Mouse (Mus musculus): ENCODE measurements around the gene Pih1d1. TPM values are rescaled to one million over a fixed set of nuclear protein-coding genes. Genes with fewer than 3 reads are reported as not detected.
"Not testable (repeated sequence)": the region's sequence is repeated elsewhere in the genome, so short reads cannot be mapped to it uniquely, and the experiment has no call there.

The Pih1d1 gene
- total and polyA plus RNA-seq, 3 experiments = 33.8 to 48.1 (median 36.7) TPM

GRCm38 (mm10) chr7:45147267-45147666 is 6.8 kb upstream of the Pih1d1 start:
- Histone ChIP-seq H3K27ac (no peak overlapping the region), H3K79me2 (replicated peaks; ENCODE audit: control insufficient read depth, insufficient read depth, low read length) (no peaks in the 10 kb centered on the region), H3K9ac (ENCODE audit: low read depth, low read length) (no peak overlapping the region), H3K27me3 (ENCODE audit: control insufficient read depth, insufficient read depth, low read length) (no peaks in the 10 kb centered on the region), H3K36me3 (ENCODE audit: control insufficient read depth, insufficient read depth, low read length) (no peaks in the 10 kb centered on the region), H3K4me1 (ENCODE audit: control insufficient read depth, insufficient read depth, low read length) (peaks cover 5% of the 10 kb centered on the region; the same call in 1 of the 2 replicates), H3K4me3 (no peak overlapping the region)
- 81% methylated on average over 11 of the region's 11 CpGs for WGBS
- DNase-seq = no peak
- no peak for TF ChIP-seq POLR2A (IDR thresholded peaks at IDR 0.05; ENCODE audit: insufficient read depth, low read depth, low read length)
- intact Hi-C loops (cut with DNase I) = no loop called here

GRCm38 (mm10) chr7:45147899-45148298 is 6.2 kb upstream of the Pih1d1 start:
- no peaks in the 10 kb centered on the region for H3K36me3 ChIP-seq (ENCODE audit: control insufficient read depth, insufficient read depth, low read length)
- intact Hi-C loops (cut with DNase I) = no loop called here
- no peak overlapping the region for H3K4me3 ChIP-seq
- H3K79me2 ChIP-seq (replicated peaks; ENCODE audit: control insufficient read depth, insufficient read depth, low read length) = no peaks in the 10 kb centered on the region
- H3K4me1 ChIP-seq (ENCODE audit: control insufficient read depth, insufficient read depth, low read length) = peaks cover 5% of the 10 kb centered on the region; the same call in 1 of the 2 replicates
- 84% methylated on average over 11 of the region's 11 CpGs for WGBS
- H3K27ac ChIP-seq = peak overlapping the region; percentile 5; the same call in 1 of the 2 replicates
- H3K9ac ChIP-seq (ENCODE audit: low read depth, low read length) = no peak overlapping the region
- no peak for DNase-seq
- TF ChIP-seq POLR2A (IDR thresholded peaks at IDR 0.05; ENCODE audit: insufficient read depth, low read depth, low read length) (no peak), CTCF (IDR thresholded peaks at IDR 0.05) (no peak), EP300 (IDR thresholded peaks at IDR 0.05; ENCODE audit: insufficient read depth, low read depth, low read length) (no peak)
- no peaks in the 10 kb centered on the region for H3K27me3 ChIP-seq (ENCODE audit: control insufficient read depth, insufficient read depth, low read length)

GRCm38 (mm10) chr7:45148534-45149098 is 5.5 kb upstream of the Pih1d1 start:
- DNase-seq = peak in 1 of 2 experiments; percentile 53
- peak overlapping the region; percentile 5 for H3K27ac ChIP-seq

GRCm38 (mm10) chr7:45149545-45149944 is 4.6 kb upstream of the Pih1d1 start:
- H3K79me2 ChIP-seq (replicated peaks; ENCODE audit: control insufficient read depth, insufficient read depth, low read length) = no peaks in the 10 kb centered on the region
- 82% methylated on average over 6 of the region's 6 CpGs for WGBS
- H3K27me3 ChIP-seq (ENCODE audit: control insufficient read depth, insufficient read depth, low read length) = no peaks in the 10 kb centered on the region
- H3K36me3 ChIP-seq (ENCODE audit: control insufficient read depth, insufficient read depth, low read length) = peaks cover 2% of the 10 kb centered on the region
- TF ChIP-seq POLR2A (IDR thresholded peaks at IDR 0.05; ENCODE audit: insufficient read depth, low read depth, low read length) = no peak
- 0 out of 2 replicates have a peak, but pooled peaks have one; percentile 11 for TF ChIP-seq EP300 (IDR thresholded peaks at IDR 0.05; ENCODE audit: insufficient read depth, low read depth, low read length)
- DNase-seq = peak; percentile 61 to 66
- H3K4me3 ChIP-seq = no peak overlapping the region
- peaks cover 5% of the 10 kb centered on the region; the same call in 1 of the 2 replicates for H3K4me1 ChIP-seq (ENCODE audit: control insufficient read depth, insufficient read depth, low read length)
- no peak overlapping the region for H3K9ac ChIP-seq (ENCODE audit: low read depth, low read length)
- intact Hi-C loops (cut with DNase I) = no loop called here
- peak overlapping the region; percentile 23; the same call in 1 of the 2 replicates for H3K27ac ChIP-seq

More at GRCm38 (mm10) chr7:45148534-45149098, 5.5 kb upstream of the Pih1d1 start:
- WGBS = 38% methylated on average over 4 of the region's 4 CpGs
- Histone ChIP-seq H3K4me3 (no peak overlapping the region), H3K36me3 (ENCODE audit: control insufficient read depth, insufficient read depth, low read length) (peaks cover 2% of the 10 kb centered on the region), H3K4me1 (ENCODE audit: control insufficient read depth, insufficient read depth, low read length) (peaks cover 5% of the 10 kb centered on the region; the same call in 1 of the 2 replicates), H3K79me2 (replicated peaks; ENCODE audit: control insufficient read depth, insufficient read depth, low read length) (no peaks in the 10 kb centered on the region), H3K9ac (ENCODE audit: low read depth, low read length) (no peak overlapping the region), H3K27me3 (ENCODE audit: control insufficient read depth, insufficient read depth, low read length) (no peaks in the 10 kb centered on the region)
- TF ChIP-seq POLR2A (IDR thresholded peaks at IDR 0.05; ENCODE audit: insufficient read depth, low read depth, low read length) (no peak), CTCF (IDR thresholded peaks at IDR 0.05) (no peak), EP300 (IDR thresholded peaks at IDR 0.05; ENCODE audit: insufficient read depth, low read depth, low read length) (no peak)
- intact Hi-C loops (cut with DNase I) = no loop called here

- Histone ChIP-seq H3K79me2 (replicated peaks; ENCODE audit: control insufficient read depth, insufficient read depth, low read length) (no peaks in the 10 kb centered on the region), H3K27me3 (ENCODE audit: control insufficient read depth, insufficient read depth, low read length) (no peaks in the 10 kb centered on the region), H3K9ac (ENCODE audit: low read depth, low read length) (no peak overlapping the region), H3K4me1 (ENCODE audit: control insufficient read depth, insufficient read depth, low read length) (peaks cover 6% of the 10 kb centered on the region; the same call in 1 of the 2 replicates), H3K36me3 (ENCODE audit: control insufficient read depth, insufficient read depth, low read length) (peaks cover 2% of the 10 kb centered on the region), H3K27ac (peak overlapping the region; percentile 52; the same call in 1 of the 2 replicates), H3K4me3 (no peak overlapping the region)
- no peak for DNase-seq
- no peak for TF ChIP-seq POLR2A (IDR thresholded peaks at IDR 0.05; ENCODE audit: insufficient read depth, low read depth, low read length)
- TF ChIP-seq EP300 (IDR thresholded peaks at IDR 0.05; ENCODE audit: insufficient read depth, low read depth, low read length) = no peak
- no peak for TF ChIP-seq CTCF (IDR thresholded peaks at IDR 0.05)
- WGBS = 65% methylated on average over 4 of the region's 4 CpGs
- intact Hi-C loops (cut with DNase I) = no loop called here
These were observed 3.8 kb upstream of the Pih1d1 start for GRCm38 (mm10) chr7:45150321-45150720.

- Histone ChIP-seq H3K9ac (ENCODE audit: low read depth, low read length) (no peak overlapping the region), H3K4me1 (ENCODE audit: control insufficient read depth, insufficient read depth, low read length) (peaks cover 6% of the 10 kb centered on the region; the same call in 1 of the 2 replicates), H3K27ac (peak overlapping the region; percentile 40; the same call in 1 of the 2 replicates), H3K4me3 (no peak overlapping the region), H3K36me3 (ENCODE audit: control insufficient read depth, insufficient read depth, low read length) (peaks cover 2% of the 10 kb centered on the region), H3K27me3 (ENCODE audit: control insufficient read depth, insufficient read depth, low read length) (no peaks in the 10 kb centered on the region), H3K79me2 (replicated peaks; ENCODE audit: control insufficient read depth, insufficient read depth, low read length) (no peaks in the 10 kb centered on the region)
- DNase-seq = peak in 1 of 2 experiments; percentile 67
- intact Hi-C loops (cut with DNase I) = no loop called here
- TF ChIP-seq EP300 (IDR thresholded peaks at IDR 0.05; ENCODE audit: insufficient read depth, low read depth, low read length) (no peak), CTCF (IDR thresholded peaks at IDR 0.05) (no peak), POLR2A (IDR thresholded peaks at IDR 0.05; ENCODE audit: insufficient read depth, low read depth, low read length) (no peak)
- WGBS = 50% methylated on average over 11 of the region's 11 CpGs
These were observed 2.8 kb upstream of the Pih1d1 start for GRCm38 (mm10) chr7:45151303-45151702.

GRCm38 (mm10) chr7:45153052-45153451 is 1.1 kb upstream of the Pih1d1 start:
- H3K27ac ChIP-seq; H3K4me3 ChIP-seq; H3K36me3 ChIP-seq (ENCODE audit: control insufficient read depth, insufficient read depth, low read length); intact Hi-C loops (cut with DNase I); DNase-seq; H3K4me1 ChIP-seq (ENCODE audit: control insufficient read depth, insufficient read depth, low read length); H3K79me2 ChIP-seq (replicated peaks; ENCODE audit: control insufficient read depth, insufficient read depth, low read length); H3K9ac ChIP-seq (ENCODE audit: low read depth, low read length); H3K27me3 ChIP-seq (ENCODE audit: control insufficient read depth, insufficient read depth, low read length): not testable (repeated sequence)
- 90% methylated on average over 2 of the region's 2 CpGs for WGBS

Measured in heart, adult 2 months (tissue).